Mouse (Mus musculus) heart, postnatal 0 days (tissue): ENCODE measurements around the gene B3gnt2.

Source experiments
- CTCF ChIP-seq: IDR thresholded peaks from 2 replicates; pipeline ENCODE4 v1.5.1; 2016; ENCODE audit warnings: antibody characterized with exemption, control low read depth, low read depth
- EP300 ChIP-seq: IDR thresholded peaks from 2 replicates; pipeline ENCODE4 v1.6.1; 2016; ENCODE audit warnings: antibody characterized with exemption, low read depth

- TF ChIP-seq EP300 (no peak), CTCF (no peak)
Observed at GRCm38 (mm10) chr11:22867691-22868090, 6.9 kb upstream of the B3gnt2 start.
